Mouse (Mus musculus) hindbrain, embryonic 13.5 days (tissue): ENCODE measurements around the gene Rce1. TPM values are rescaled to one million over a fixed set of nuclear protein-coding genes. Genes with fewer than 3 reads are reported as not detected.

Experiments
- ATAC-seq: fragments of 200-750 bp; cut with Nextera tagmentation; 2 replicates; pipeline ENCODE4 v1.8.0; 2017; ENCODE audit warnings: moderate TSS enrichment; ENCODE audit not compliant: low FRiP score
- H3K27ac ChIP-seq: fragments of 300-500 bp; sonication (generic); 2 replicates; pipeline ENCODE4 v1.5.1; 2015; ENCODE audit warnings: inconsistent platforms, mild to moderate bottlenecking, moderate library complexity
- H3K27me3 ChIP-seq: fragments of 300-500 bp; sonication (generic); 2 replicates; pipeline ENCODE4 v1.6.1; 2015; ENCODE audit warnings: mild to moderate bottlenecking, inconsistent platforms
- H3K36me3 ChIP-seq: fragments of 300-500 bp; sonication (generic); 2 replicates; pipeline ENCODE4 v1.6.1; 2015; ENCODE audit warnings: mild to moderate bottlenecking, inconsistent platforms
- H3K4me1 ChIP-seq: fragments of 300-500 bp; sonication (generic); replicated peaks from 2 replicates; pipeline ENCODE4 v1.6.1; 2015; ENCODE audit warnings: inconsistent platforms
- H3K4me2 ChIP-seq: fragments of 300-500 bp; sonication (generic); 2 replicates; pipeline ENCODE4 v1.6.1; 2015; ENCODE audit warnings: inconsistent platforms, mild to moderate bottlenecking, moderate library complexity
- H3K4me3 ChIP-seq: fragments of 300-500 bp; sonication (generic); 2 replicates; pipeline ENCODE4 v1.5.1; 2015; ENCODE audit warnings: mild to moderate bottlenecking, inconsistent platforms
- H3K9ac ChIP-seq: fragments of 300-500 bp; sonication (generic); 2 replicates; pipeline ENCODE4 v1.6.1; 2015; ENCODE audit warnings: mild to moderate bottlenecking, inconsistent platforms
- H3K9me3 ChIP-seq: fragments of 300-500 bp; sonication (generic); 2 replicates; pipeline ENCODE4 v1.6.1; 2016; ENCODE audit warnings: inconsistent platforms
- WGBS: fragments of 180-500 bp; shearing (Covaris S2); methylation state at CpG from one replicate; pipeline ENCODE4 v1.1.7; 2015; 5-methylcytosine and 5-hydroxymethylcytosine counted together
- polyA plus RNA-seq: library from polyadenylated mRNA; unstranded; fragments of >200 nt; fragmentation: Nextera tagmentation; extraction: Ambion mirVana; gene quantifications from 2 replicates; pipeline ENCODE4 v1.2.1, GENCODE M21; 2015

Gene Rce1
- polyA plus RNA-seq, 1 experiment from 2014 or later = 52.0 TPM

- Histone ChIP-seq H3K4me3 (no peak overlapping the region), H3K9me3 (no peaks in the 10 kb centered on the region), H3K4me1 (peaks cover 40% of the 10 kb centered on the region), H3K36me3 (peaks cover 44% of the 10 kb centered on the region), H3K27me3 (no peaks in the 10 kb centered on the region), H3K4me2 (no peak overlapping the region), H3K27ac (no peak overlapping the region), H3K9ac (no peak overlapping the region)
- 67% methylated on average over 4 of the region's 4 CpGs for WGBS
- no peak for ATAC-seq
Observed at GRCm38 (mm10) chr19:4610109-4610508, 15.3 kb downstream of the Rce1 start.

GRCm38 (mm10) chr19:4608511-4608910 lies 16.9 kb downstream of the Rce1 start:
- Histone ChIP-seq H3K27ac (no peak overlapping the region), H3K27me3 (no peaks in the 10 kb centered on the region), H3K36me3 (peaks cover 38% of the 10 kb centered on the region), H3K4me2 (no peak overlapping the region), H3K4me1 (peaks cover 28% of the 10 kb centered on the region), H3K4me3 (no peak overlapping the region), H3K9me3 (no peaks in the 10 kb centered on the region), H3K9ac (no peak overlapping the region)
- no peak for ATAC-seq
- WGBS = 95% methylated on average over 4 of the region's 4 CpGs

- no peak overlapping the region for H3K27ac ChIP-seq
- no peaks in the 10 kb centered on the region for H3K27me3 ChIP-seq
- no peak for ATAC-seq
- H3K9ac ChIP-seq = no peak overlapping the region
- H3K9me3 ChIP-seq = no peaks in the 10 kb centered on the region
- peaks cover 17% of the 10 kb centered on the region for H3K4me1 ChIP-seq
- no peak overlapping the region for H3K4me3 ChIP-seq
- H3K36me3 ChIP-seq = peaks cover 27% of the 10 kb centered on the region
- WGBS = 90% methylated on average over 12 of the region's 12 CpGs
- no peak overlapping the region for H3K4me2 ChIP-seq
Observed at GRCm38 (mm10) chr19:4607406-4607805, 18.0 kb downstream of the Rce1 start.

GRCm38 (mm10) chr19:4605654-4606053 lies 19.8 kb downstream of the Rce1 start:
- H3K4me2 ChIP-seq = no peak overlapping the region
- 82% methylated on average over 4 of the region's 4 CpGs for WGBS
- no peak overlapping the region for H3K27ac ChIP-seq
- ATAC-seq = no peak
- H3K36me3 ChIP-seq = peaks cover 10% of the 10 kb centered on the region; the same call in 1 of the 2 replicates
- no peak overlapping the region for H3K9ac ChIP-seq
- no peaks in the 10 kb centered on the region for H3K27me3 ChIP-seq
- H3K4me3 ChIP-seq = no peak overlapping the region
- H3K4me1 ChIP-seq = peaks cover 3% of the 10 kb centered on the region; the same call in 1 of the 2 replicates
- H3K9me3 ChIP-seq = no peaks in the 10 kb centered on the region

- no peaks in the 10 kb centered on the region for H3K36me3 ChIP-seq
- H3K9ac ChIP-seq = no peak overlapping the region
- no peaks in the 10 kb centered on the region; the same call in 1 of the 2 replicates for H3K4me1 ChIP-seq
- no peaks in the 10 kb centered on the region for H3K27me3 ChIP-seq
- H3K9me3 ChIP-seq = no peaks in the 10 kb centered on the region
- no peak overlapping the region for H3K4me2 ChIP-seq
- WGBS = 43% methylated on average over 24 of the region's 24 CpGs
- no peak overlapping the region for H3K4me3 ChIP-seq
- no peak for ATAC-seq
- H3K27ac ChIP-seq = no peak overlapping the region
Observed at GRCm38 (mm10) chr19:4603801-4604723, 21.4 kb downstream of the Rce1 start.

GRCm38 (mm10) chr19:4602459-4602858 lies 23.0 kb downstream of the Rce1 start:
- Histone ChIP-seq H3K36me3 (no peaks in the 10 kb centered on the region), H3K9me3 (no peaks in the 10 kb centered on the region), H3K9ac (no peak overlapping the region), H3K27me3 (no peaks in the 10 kb centered on the region), H3K4me2 (no peak overlapping the region), H3K27ac (no peak overlapping the region), H3K4me1 (no peaks in the 10 kb centered on the region; the same call in 1 of the 2 replicates), H3K4me3 (no peak overlapping the region)
- ATAC-seq = no peak
- 87% methylated on average over 20 of the region's 20 CpGs for WGBS

- WGBS = 80% methylated on average over 2 of the region's 2 CpGs
- Histone ChIP-seq H3K9me3 (no peaks in the 10 kb centered on the region), H3K4me3 (no peak overlapping the region), H3K9ac (no peak overlapping the region), H3K36me3 (no peaks in the 10 kb centered on the region), H3K27me3 (no peaks in the 10 kb centered on the region), H3K4me2 (no peak overlapping the region), H3K27ac (no peak overlapping the region), H3K4me1 (no peaks in the 10 kb centered on the region)
- no peak for ATAC-seq
Observed at GRCm38 (mm10) chr19:4596071-4596470, 29.4 kb downstream of the Rce1 start.

- H3K9me3 ChIP-seq = no peaks in the 10 kb centered on the region
- no peak overlapping the region for H3K4me3 ChIP-seq
- no peak overlapping the region for H3K4me2 ChIP-seq
- H3K4me1 ChIP-seq = no peaks in the 10 kb centered on the region
- no peaks in the 10 kb centered on the region for H3K36me3 ChIP-seq
- WGBS = 65% methylated on average over 7 of the region's 7 CpGs
- no peak overlapping the region for H3K9ac ChIP-seq
- H3K27ac ChIP-seq = no peak overlapping the region
- H3K27me3 ChIP-seq = no peaks in the 10 kb centered on the region
- ATAC-seq = no peak
Observed at GRCm38 (mm10) chr19:4593792-4594522, 31.5 kb downstream of the Rce1 start.

GRCm38 (mm10) chr19:4590025-4590424 lies 35.4 kb downstream of the Rce1 start:
- Histone ChIP-seq H3K9ac (no peak overlapping the region), H3K27ac (no peak overlapping the region)

GRCm38 (mm10) chr19:4589081-4589480 lies 36.4 kb downstream of the Rce1 start:
- 67% methylated on average over 1 of the region's 1 CpGs for WGBS
- Histone ChIP-seq H3K4me3 (no peak overlapping the region), H3K4me2 (no peak overlapping the region), H3K4me1 (no peaks in the 10 kb centered on the region), H3K36me3 (no peaks in the 10 kb centered on the region), H3K27me3 (no peaks in the 10 kb centered on the region), H3K9ac (no peak overlapping the region), H3K9me3 (no peaks in the 10 kb centered on the region), H3K27ac (no peak overlapping the region)
- no peak for ATAC-seq

More at GRCm38 (mm10) chr19:4590025-4590424, 35.4 kb downstream of the Rce1 start:
- Histone ChIP-seq H3K4me1 (no peaks in the 10 kb centered on the region), H3K36me3 (no peaks in the 10 kb centered on the region), H3K9me3 (no peaks in the 10 kb centered on the region), H3K4me2 (no peak overlapping the region), H3K4me3 (no peak overlapping the region), H3K27me3 (no peaks in the 10 kb centered on the region)
- WGBS = 95% methylated on average over 3 of the region's 3 CpGs
- no peak for ATAC-seq

GRCm38 (mm10) chr19:4588430-4588829 lies 37.0 kb downstream of the Rce1 start:
- H3K36me3 ChIP-seq = no peaks in the 10 kb centered on the region
- H3K4me1 ChIP-seq = no peaks in the 10 kb centered on the region
- no peak overlapping the region for H3K9ac ChIP-seq
- no peak for ATAC-seq
- H3K27me3 ChIP-seq = no peaks in the 10 kb centered on the region
- no peak overlapping the region for H3K27ac ChIP-seq
- no peaks in the 10 kb centered on the region for H3K9me3 ChIP-seq
- H3K4me3 ChIP-seq = no peak overlapping the region
- no peak overlapping the region for H3K4me2 ChIP-seq
- WGBS = 73% methylated on average over 3 of the region's 3 CpGs

GRCm38 (mm10) chr19:4587426-4587825 lies 38.0 kb downstream of the Rce1 start:
- Histone ChIP-seq H3K4me1 (no peaks in the 10 kb centered on the region), H3K9me3 (no peaks in the 10 kb centered on the region), H3K4me3 (no peak overlapping the region), H3K4me2 (no peak overlapping the region), H3K9ac (no peak overlapping the region), H3K27me3 (no peaks in the 10 kb centered on the region), H3K36me3 (no peaks in the 10 kb centered on the region), H3K27ac (no peak overlapping the region)
- ATAC-seq = no peak
- WGBS = 58% methylated on average over 2 of the region's 2 CpGs
